Mouse (Mus musculus): Measurements from ENCODE around the gene Fgd4. TPM values are rescaled to one million over a fixed set of nuclear protein-coding genes. Genes with fewer than 3 reads are reported as not detected.
"Not testable (repeated sequence)": the region's sequence is repeated elsewhere in the genome, so short reads cannot be mapped to it uniquely, and the experiment has no call there.

Fgd4 gene
- polyA plus RNA-seq, 1 experiment from 2014 or later, result 9.3 TPM

GRCm38 (mm10) chr16:16438436-16438835 lies 161.9 kb downstream of the Fgd4 start:
- Histone ChIP-seq H3K9ac (ENCODE audit: low read depth, low read length) (no peak overlapping the region), H3K27me3 (ENCODE audit: insufficient read depth, low read length) (no peaks in the 10 kb centered on the region), H3K4me3 (replicated peaks; ENCODE audit: low read depth, low read length) (no peak overlapping the region), H3K9me3 (replicated peaks; ENCODE audit: low read length) (no peaks in the 10 kb centered on the region), H3K4me2 (ENCODE audit: low read length) (no peak overlapping the region), H3K27ac (no peak overlapping the region), H3K36me3 (ENCODE audit: insufficient read depth, low read length) (peaks cover 12% of the 10 kb centered on the region; the same call in 1 of the 2 replicates), H3K4me1 (replicated peaks; ENCODE audit: insufficient read depth, low read length) (no peaks in the 10 kb centered on the region)
- 30% methylated on average over 1 of the region's 1 CpGs for WGBS
- no peak for TF ChIP-seq CTCF (IDR thresholded peaks at IDR 0.05; ENCODE audit: low read depth)
- peak; percentile 4 for DNase-seq (ENCODE audit: low spot score)
- ATAC-seq (replicated peaks; ENCODE audit: low FRiP score, low read depth), result no peak

GRCm38 (mm10) chr16:16422456-16422855 lies 177.9 kb downstream of the Fgd4 start:
- DNase-seq (ENCODE audit: low spot score), result no peak
- H3K9ac ChIP-seq (ENCODE audit: low read depth, low read length), result no peak overlapping the region
- H3K4me2 ChIP-seq (ENCODE audit: low read length), result no peak overlapping the region
- no peak overlapping the region for H3K4me3 ChIP-seq (replicated peaks; ENCODE audit: low read depth, low read length)
- no peaks in the 10 kb centered on the region for H3K27me3 ChIP-seq (ENCODE audit: insufficient read depth, low read length)
- H3K27ac ChIP-seq, result no peak overlapping the region
- H3K4me1 ChIP-seq (replicated peaks; ENCODE audit: insufficient read depth, low read length), result no peaks in the 10 kb centered on the region
- ATAC-seq (replicated peaks; ENCODE audit: low FRiP score, low read depth), result no peak
- whole genome bisulfite sequencing, result 81% methylated on average over 2 of the region's 2 CpGs
- TF ChIP-seq CTCF (IDR thresholded peaks at IDR 0.05; ENCODE audit: low read depth), result no peak
- no peaks in the 10 kb centered on the region for H3K9me3 ChIP-seq (replicated peaks; ENCODE audit: low read length)
- peaks cover 10% of the 10 kb centered on the region for H3K36me3 ChIP-seq (ENCODE audit: insufficient read depth, low read length)

- not testable (repeated sequence) for H3K36me3 ChIP-seq (ENCODE audit: insufficient read depth, low read length)
- ATAC-seq (replicated peaks; ENCODE audit: low FRiP score, low read depth), result 0 out of 2 replicates have a peak, but pooled peaks have one; percentile 17
Observed at GRCm38 (mm10) chr16:16367217-16367616, 233.1 kb downstream of the Fgd4 start.

More at GRCm38 (mm10) chr16:16367217-16367616, 233.1 kb downstream of the Fgd4 start:
- H3K4me3 ChIP-seq (replicated peaks; ENCODE audit: low read depth, low read length); H3K4me1 ChIP-seq (replicated peaks; ENCODE audit: insufficient read depth, low read length); H3K9ac ChIP-seq (ENCODE audit: low read depth, low read length); H3K27ac ChIP-seq; DNase-seq (ENCODE audit: low spot score); H3K27me3 ChIP-seq (ENCODE audit: insufficient read depth, low read length); H3K4me2 ChIP-seq (ENCODE audit: low read length); H3K9me3 ChIP-seq (replicated peaks; ENCODE audit: low read length): not testable (repeated sequence)
- WGBS, result 62% methylated on average over 8 of the region's 9 CpGs

Other genes with a start within 250 kb of the Fgd4 start
- 42.6 and 50.8 TPM in 2 replicates for gene Dnm1l, start 241.6 kb downstream of the Fgd4 start, polyA plus RNA-seq (2015; fragmentation: Nextera tagmentation; extraction: Ambion mirVana)
- not detected in 2 replicates for gene Olfr19, start 75.9 kb upstream of the Fgd4 start, polyA plus RNA-seq (2015; fragmentation: Nextera tagmentation; extraction: Ambion mirVana)
- gene Spag6l, start 228.9 kb upstream of the Fgd4 start, polyA plus RNA-seq (2015; fragmentation: Nextera tagmentation; extraction: Ambion mirVana), result 1.1 and 1.5 TPM in 2 replicates